Mouse (Mus musculus) intestine, embryonic 16.5 days (tissue): ENCODE measurements around the gene Ctla4. TPM values are rescaled to one million over a fixed set of nuclear protein-coding genes. Genes with fewer than 3 reads are reported as not detected.

Experiments
- ATAC-seq: fragments of 200-750 bp; cut with Nextera tagmentation; 2 replicates; pipeline ENCODE4 v1.8.0; 2017; ENCODE audit warnings: moderate TSS enrichment, moderate library complexity
- H3K27ac ChIP-seq: fragments of 300-500 bp; sonication (generic); 2 replicates; pipeline ENCODE4 v1.5.1; 2014; ENCODE audit warnings: mild to moderate bottlenecking, low read length
- H3K27me3 ChIP-seq: fragments of 300-500 bp; sonication (generic); replicated peaks from 2 replicates; pipeline ENCODE4 v1.6.1; 2014; ENCODE audit warnings: low read length, control low read depth, mixed read lengths; ENCODE audit not compliant: control insufficient read depth, insufficient read depth
- H3K36me3 ChIP-seq: fragments of 300-500 bp; sonication (generic); 2 replicates; pipeline ENCODE4 v1.6.1; 2014; ENCODE audit warnings: low read length, control low read depth; ENCODE audit not compliant: control insufficient read depth, insufficient read depth
- H3K4me1 ChIP-seq: fragments of 300-500 bp; sonication (generic); 2 replicates; pipeline ENCODE4 v1.6.1; 2014; ENCODE audit warnings: low read length, control low read depth, mixed read lengths; ENCODE audit not compliant: control insufficient read depth, insufficient read depth
- H3K4me2 ChIP-seq: fragments of 300-500 bp; sonication (generic); 2 replicates; pipeline ENCODE4 v1.6.1; 2014; ENCODE audit warnings: low read depth, low read length, control low read depth
- H3K4me3 ChIP-seq: fragments of 300-500 bp; sonication (generic); 2 replicates; pipeline ENCODE4 v1.5.1; 2014; ENCODE audit warnings: mild to moderate bottlenecking, low read length
- H3K9ac ChIP-seq: fragments of 300-500 bp; sonication (generic); 2 replicates; pipeline ENCODE4 v1.6.1; 2014; ENCODE audit warnings: low read depth, low read length
- H3K9me3 ChIP-seq: fragments of 300-500 bp; sonication (generic); 2 replicates; pipeline ENCODE4 v1.6.1; 2016; ENCODE audit warnings: low read length, control low read depth; ENCODE audit not compliant: control insufficient read depth
- WGBS: fragments of 180-500 bp; shearing (Covaris S2); extraction: QIAGEN DNeasy Blood & Tissue Kit; methylation state at CpG from one replicate; pipeline ENCODE4 v1.1.7; 2014; 5-methylcytosine and 5-hydroxymethylcytosine counted together
- polyA plus RNA-seq: library from polyadenylated mRNA; unstranded; fragments of >200 nt; fragmentation: Nextera tagmentation; extraction: Ambion mirVana; gene quantifications from 2 replicates; pipeline ENCODE4 v1.2.1, GENCODE M21; 2015

The Ctla4 gene
- polyA plus RNA-seq, 1 experiment from 2014 or later = not detected

DNA sequence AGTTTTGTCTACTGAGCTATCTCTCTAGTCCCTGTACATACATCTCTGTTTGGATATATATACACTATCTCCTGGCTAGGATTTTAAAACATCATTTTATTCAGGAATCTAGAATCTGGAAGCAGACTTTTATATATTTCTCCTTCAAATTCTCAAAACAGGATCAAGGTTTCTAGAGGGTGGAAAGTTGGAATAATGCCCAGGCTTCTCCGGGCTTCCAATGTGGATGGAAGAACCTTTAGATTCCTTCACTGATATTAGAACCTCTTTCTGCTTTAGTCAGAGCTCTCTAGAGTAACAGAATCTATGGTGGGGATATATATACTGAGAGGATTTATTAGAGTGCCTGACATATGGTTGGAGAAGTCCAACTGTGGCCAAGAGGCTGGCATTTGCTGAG is 2.2 kb upstream of the Ctla4 start:
- no peaks in the 10 kb centered on the region for H3K36me3 ChIP-seq
- H3K4me1 ChIP-seq = no peaks in the 10 kb centered on the region
- H3K9ac ChIP-seq = no peak overlapping the region
- H3K4me2 ChIP-seq = no peak overlapping the region
- ATAC-seq = no peak
- H3K4me3 ChIP-seq = no peak overlapping the region
- H3K9me3 ChIP-seq = no peaks in the 10 kb centered on the region
- no peaks in the 10 kb centered on the region for H3K27me3 ChIP-seq
- H3K27ac ChIP-seq = no peak overlapping the region
- WGBS = 76% methylated on average over 1 of the region's 1 CpGs

GRCm38 (mm10) chr1:60898127-60898932 is 11.5 kb downstream of the Ctla4 start:
- Histone ChIP-seq H3K4me3 (no peak overlapping the region), H3K4me2 (no peak overlapping the region), H3K36me3 (no peaks in the 10 kb centered on the region), H3K9me3 (no peaks in the 10 kb centered on the region), H3K4me1 (no peaks in the 10 kb centered on the region), H3K27me3 (no peaks in the 10 kb centered on the region), H3K9ac (no peak overlapping the region), H3K27ac (no peak overlapping the region)
- WGBS = 82% methylated on average over 5 of the region's 5 CpGs
- no peak for ATAC-seq

- no peak for ATAC-seq
- Histone ChIP-seq H3K9me3 (no peaks in the 10 kb centered on the region), H3K4me2 (no peak overlapping the region), H3K9ac (no peak overlapping the region), H3K27me3 (no peaks in the 10 kb centered on the region), H3K4me1 (no peaks in the 10 kb centered on the region), H3K36me3 (no peaks in the 10 kb centered on the region), H3K4me3 (no peak overlapping the region), H3K27ac (no peak overlapping the region)
- WGBS = 85% methylated on average over 2 of the region's 2 CpGs
Observed at GRCm38 (mm10) chr1:60898933-60899210, 12.1 kb downstream of the Ctla4 start.

GRCm38 (mm10) chr1:60899244-60899643 is 12.4 kb downstream of the Ctla4 start:
- WGBS = 77% methylated on average over 3 of the region's 3 CpGs
- Histone ChIP-seq H3K27ac (no peak overlapping the region), H3K36me3 (no peaks in the 10 kb centered on the region), H3K9me3 (no peaks in the 10 kb centered on the region), H3K4me2 (no peak overlapping the region), H3K4me1 (no peaks in the 10 kb centered on the region), H3K9ac (no peak overlapping the region), H3K27me3 (no peaks in the 10 kb centered on the region), H3K4me3 (no peak overlapping the region)
- no peak for ATAC-seq

- no peaks in the 10 kb centered on the region for H3K9me3 ChIP-seq
- H3K36me3 ChIP-seq = no peaks in the 10 kb centered on the region
- H3K9ac ChIP-seq = no peak overlapping the region
- 75% methylated on average over 6 of the region's 6 CpGs for WGBS
- H3K27me3 ChIP-seq = no peaks in the 10 kb centered on the region
- no peak overlapping the region for H3K4me3 ChIP-seq
- ATAC-seq = no peak
- no peak overlapping the region for H3K4me2 ChIP-seq
- H3K4me1 ChIP-seq = no peaks in the 10 kb centered on the region
- H3K27ac ChIP-seq = no peak overlapping the region
Observed at GRCm38 (mm10) chr1:60902547-60902946, 15.7 kb downstream of the Ctla4 start.

- no peak overlapping the region for H3K4me2 ChIP-seq
- no peak for ATAC-seq
- 90% methylated on average over 7 of the region's 7 CpGs for WGBS
Observed at GRCm38 (mm10) chr1:60903126-60903525, 16.3 kb downstream of the Ctla4 start.

GRCm38 (mm10) chr1:60904456-60904978 is 17.7 kb downstream of the Ctla4 start:
- H3K27ac ChIP-seq = no peak overlapping the region
- 88% methylated on average over 2 of the region's 2 CpGs for WGBS
- no peak overlapping the region for H3K9ac ChIP-seq
- no peaks in the 10 kb centered on the region for H3K27me3 ChIP-seq
- H3K4me3 ChIP-seq = no peak overlapping the region
- H3K4me1 ChIP-seq = no peaks in the 10 kb centered on the region
- H3K36me3 ChIP-seq = no peaks in the 10 kb centered on the region
- ATAC-seq = no peak
- no peaks in the 10 kb centered on the region for H3K9me3 ChIP-seq
- H3K4me2 ChIP-seq = no peak overlapping the region

More at GRCm38 (mm10) chr1:60903126-60903525, 16.3 kb downstream of the Ctla4 start:
- Histone ChIP-seq H3K27me3 (no peaks in the 10 kb centered on the region), H3K27ac (no peak overlapping the region), H3K9ac (no peak overlapping the region), H3K4me3 (no peak overlapping the region), H3K36me3 (no peaks in the 10 kb centered on the region), H3K4me1 (no peaks in the 10 kb centered on the region), H3K9me3 (no peaks in the 10 kb centered on the region)

DNA sequence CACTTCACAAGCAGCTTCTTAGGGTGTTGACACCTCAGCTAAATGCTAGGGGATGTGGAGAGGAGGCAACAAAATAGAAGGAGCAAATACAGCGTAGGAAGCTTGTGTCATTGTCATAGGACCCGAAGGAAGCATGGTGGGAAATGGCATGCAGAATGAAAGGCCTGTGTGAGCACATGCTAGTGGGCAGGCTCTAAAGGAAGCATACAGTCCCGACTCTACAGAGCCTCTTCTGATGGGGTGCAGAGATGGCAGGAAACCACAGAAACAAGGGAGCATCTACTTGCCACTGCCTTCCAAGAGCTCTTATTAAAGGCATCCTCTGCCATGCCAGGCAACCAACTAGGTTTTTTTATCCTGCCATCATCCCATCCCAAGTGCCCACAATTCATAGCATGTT is 20.7 kb downstream of the Ctla4 start:
- Histone ChIP-seq H3K9me3 (no peaks in the 10 kb centered on the region), H3K4me1 (no peaks in the 10 kb centered on the region), H3K36me3 (no peaks in the 10 kb centered on the region), H3K9ac (no peak overlapping the region), H3K4me3 (no peak overlapping the region), H3K4me2 (no peak overlapping the region), H3K27ac (no peak overlapping the region), H3K27me3 (no peaks in the 10 kb centered on the region)
- ATAC-seq = no peak
- WGBS = 79% methylated on average over 3 of the region's 3 CpGs

DNA sequence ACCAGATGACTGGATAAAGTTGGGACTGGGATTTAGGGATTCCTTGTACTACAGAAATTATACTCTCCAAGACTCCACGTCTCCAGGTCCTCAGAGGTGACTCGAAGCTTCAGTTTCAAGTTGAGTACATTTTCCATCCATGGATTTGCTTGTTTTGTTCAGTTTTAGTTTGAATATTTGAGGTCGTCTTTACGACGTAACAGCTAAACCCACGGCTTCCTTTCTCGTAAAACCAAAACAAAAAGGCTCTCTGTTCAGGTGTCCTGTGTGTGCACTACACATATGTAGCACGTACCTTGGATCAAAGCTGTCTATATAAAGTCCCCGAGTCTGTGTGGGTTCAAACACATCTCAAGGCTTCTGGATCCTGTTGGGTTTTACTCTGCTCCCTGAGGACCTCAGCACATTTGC is 22.0 kb downstream of the Ctla4 start:
- 82% methylated on average over 9 of the region's 9 CpGs for WGBS
- no peak overlapping the region for H3K4me3 ChIP-seq
- H3K9me3 ChIP-seq = no peaks in the 10 kb centered on the region
- H3K27ac ChIP-seq = no peak overlapping the region
- no peaks in the 10 kb centered on the region for H3K36me3 ChIP-seq
- no peaks in the 10 kb centered on the region for H3K4me1 ChIP-seq
- H3K4me2 ChIP-seq = no peak overlapping the region
- ATAC-seq = no peak
- H3K9ac ChIP-seq = no peak overlapping the region
- H3K27me3 ChIP-seq = no peaks in the 10 kb centered on the region

DNA sequence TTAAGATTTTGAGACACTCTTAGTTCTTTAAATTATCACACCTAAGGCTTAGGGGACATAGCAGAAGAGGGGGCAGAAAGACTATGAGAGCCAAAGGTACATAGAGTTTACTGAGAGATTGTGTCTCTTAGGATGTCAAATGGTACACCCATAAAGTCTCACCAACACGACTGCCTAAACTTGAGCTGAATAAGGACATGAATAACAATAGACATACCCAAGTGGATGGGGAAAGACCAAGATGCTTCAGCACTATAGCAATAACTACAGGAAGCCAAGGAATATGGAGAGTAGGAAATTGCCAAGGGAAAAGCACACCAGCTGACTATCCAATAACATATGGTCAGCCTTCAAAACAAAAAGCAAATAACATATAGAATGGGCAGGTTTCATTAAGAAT is 22.9 kb downstream of the Ctla4 start:
- H3K9me3 ChIP-seq = no peaks in the 10 kb centered on the region
- no peak overlapping the region for H3K4me3 ChIP-seq
- H3K4me2 ChIP-seq = no peak overlapping the region
- H3K36me3 ChIP-seq = no peaks in the 10 kb centered on the region
- ATAC-seq = no peak
- 72% methylated on average over 1 of the region's 1 CpGs for WGBS
- no peaks in the 10 kb centered on the region for H3K27me3 ChIP-seq
- no peaks in the 10 kb centered on the region for H3K4me1 ChIP-seq
- no peak overlapping the region for H3K9ac ChIP-seq
- H3K27ac ChIP-seq = no peak overlapping the region
